Mouse (Mus musculus) neural tube, postnatal 0 days (tissue): Measurements from ENCODE around the gene Il7r. TPM values are rescaled to one million over a fixed set of nuclear protein-coding genes. Genes with fewer than 3 reads are reported as not detected.

Experiments used
- polyA plus RNA-seq: library from polyadenylated mRNA; unstranded; fragments of >200 nt; fragmentation: Nextera tagmentation; extraction: Ambion mirVana; gene quantifications from 2 replicates; pipeline ENCODE4 v1.2.1, GENCODE M21; 2015

The Il7r gene
- polyA plus RNA-seq = 0.18 and 0.27 TPM in 2 replicates

DNA sequence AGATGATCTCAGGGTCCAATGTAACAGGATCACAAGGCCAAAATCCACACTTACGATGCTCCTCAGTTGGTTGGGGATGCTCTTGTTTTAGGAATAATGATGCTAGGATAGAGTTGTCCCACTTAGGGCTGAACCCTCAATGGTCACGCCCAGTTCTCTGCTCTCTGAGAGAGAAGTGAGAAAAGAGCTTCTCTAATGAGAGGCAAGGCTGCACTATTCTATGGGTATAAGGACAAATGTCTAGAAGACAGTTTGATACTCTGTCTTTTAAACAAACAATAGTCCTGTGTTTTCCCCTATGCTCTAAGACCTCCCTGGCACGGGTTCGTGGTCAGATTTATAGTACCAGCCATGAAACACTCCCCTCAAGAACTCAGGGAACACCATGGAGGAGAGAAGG is at the start of gene Il7r:
Il7r (minus strand) TSS at position 101 of the 400 bp plus-strand sequence.

Other genes starting within 250 kb of the Il7r start
- not detected in 2 replicates for gene Ugt3a2, start 194.6 kb downstream of the Il7r start, polyA plus RNA-seq
- 6.0 and 6.1 TPM in 2 replicates for gene Capsl, start 94.1 kb downstream of the Il7r start, polyA plus RNA-seq
- 1.3 and 1.7 TPM in 2 replicates for gene Spef2, start 218.7 kb upstream of the Il7r start, polyA plus RNA-seq